Mouse (Mus musculus) embryonic facial prominence, embryonic 13.5 days (tissue): ENCODE results near the gene Ppp1ca. TPM values are rescaled to one million over a fixed set of nuclear protein-coding genes. Genes with fewer than 3 reads are reported as not detected.
A peak's percentile ranks its signal among the peaks of the same experiment; 100 is the strongest.

ENCODE experiments used
- ATAC-seq: fragments of 200-750 bp; cut with Nextera tagmentation; 2 replicates; pipeline ENCODE4 v1.8.0; 2017; ENCODE audit warnings: low read depth; ENCODE audit not compliant: insufficient number of reproducible peaks, insufficient read depth, low FRiP score, low TSS enrichment
- H3K27ac ChIP-seq: fragments of 300-500 bp; sonication (generic); 2 replicates; pipeline ENCODE4 v1.5.1; 2015; ENCODE audit warnings: moderate library complexity, mild to moderate bottlenecking, inconsistent platforms
- H3K27me3 ChIP-seq: fragments of 300-500 bp; sonication (generic); 2 replicates; pipeline ENCODE4 v1.6.1; 2015; ENCODE audit warnings: mild to moderate bottlenecking, inconsistent platforms
- H3K36me3 ChIP-seq: fragments of 300-500 bp; sonication (generic); 2 replicates; pipeline ENCODE4 v1.6.1; 2015; ENCODE audit warnings: mild to moderate bottlenecking, inconsistent platforms
- H3K4me1 ChIP-seq: fragments of 300-500 bp; sonication (generic); 2 replicates; pipeline ENCODE4 v1.6.1; 2015; ENCODE audit warnings: inconsistent platforms
- H3K4me2 ChIP-seq: fragments of 300-500 bp; sonication (generic); 2 replicates; pipeline ENCODE4 v1.6.1; 2015; ENCODE audit warnings: moderate library complexity, mild to moderate bottlenecking, inconsistent platforms
- H3K4me3 ChIP-seq: fragments of 300-500 bp; sonication (generic); 2 replicates; pipeline ENCODE4 v1.5.1; 2015; ENCODE audit warnings: mild to moderate bottlenecking, inconsistent platforms
- H3K9ac ChIP-seq: fragments of 300-500 bp; sonication (generic); 2 replicates; pipeline ENCODE4 v1.6.1; 2015; ENCODE audit warnings: mild to moderate bottlenecking, inconsistent platforms
- H3K9me3 ChIP-seq: fragments of 300-500 bp; sonication (generic); 2 replicates; pipeline ENCODE4 v1.6.1; 2016; ENCODE audit warnings: inconsistent platforms
- WGBS: fragments of 180-500 bp; shearing (Covaris S2); methylation state at CpG from one replicate; pipeline ENCODE4 v1.1.7; 2015; ENCODE audit warnings: mixed read lengths; 5-methylcytosine and 5-hydroxymethylcytosine counted together
- polyA plus RNA-seq: library from polyadenylated mRNA; unstranded; fragments of >200 nt; fragmentation: Nextera tagmentation; extraction: Ambion mirVana; gene quantifications from 2 replicates; pipeline ENCODE4 v1.2.1, GENCODE M21; 2015

The Ppp1ca gene
- polyA plus RNA-seq, 1 experiment from 2014 or later: 789 TPM

DNA sequence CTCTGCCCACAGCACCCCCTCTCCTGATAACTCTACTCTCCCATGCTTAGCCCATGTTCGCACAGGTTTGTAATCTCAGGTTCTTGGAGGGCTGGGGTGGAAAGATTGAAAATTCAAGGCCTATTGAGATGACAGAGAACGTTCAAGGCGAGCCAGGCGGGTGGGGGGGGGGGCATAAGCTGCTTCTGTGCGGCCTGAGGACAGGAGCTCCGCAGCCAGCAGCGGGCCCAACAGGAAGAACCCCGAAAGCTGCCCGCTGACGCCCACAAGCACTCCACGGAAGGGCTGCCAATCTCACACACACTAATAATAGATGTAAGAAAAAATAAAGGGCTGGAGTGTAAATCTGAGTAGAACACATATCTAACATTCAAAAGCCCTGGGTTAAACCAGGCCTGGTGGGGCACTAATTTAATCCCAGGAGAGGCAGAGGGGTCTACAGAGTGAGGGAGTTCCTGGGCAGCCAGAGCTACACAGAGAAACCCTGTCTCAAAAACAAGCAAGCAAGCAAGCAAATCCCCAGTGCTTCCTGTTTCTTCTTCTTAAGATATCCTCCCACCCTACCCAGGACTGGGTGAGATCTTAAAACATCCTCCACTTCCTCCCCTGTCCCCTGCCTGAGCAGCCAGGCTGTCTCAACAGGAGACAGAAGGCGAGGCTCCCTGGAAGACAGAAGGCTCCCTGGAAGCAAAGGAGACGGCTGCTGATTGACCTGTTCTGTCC, 11.9 kb downstream of the Ppp1ca start:
- no peak for ATAC-seq
- H3K27ac ChIP-seq: no peak overlapping the region
- 58% methylated on average over 13 of the region's 13 CpGs for WGBS
- H3K9me3 ChIP-seq: no peaks in the 10 kb centered on the region
- H3K27me3 ChIP-seq: peaks cover 12% of the 10 kb centered on the region
- H3K9ac ChIP-seq: 0 out of 2 replicates have a peak overlapping the region, but pooled peaks have one; percentile 21
- H3K36me3 ChIP-seq: peaks cover 16% of the 10 kb centered on the region
- H3K4me2 ChIP-seq: no peak overlapping the region
- no peak overlapping the region for H3K4me3 ChIP-seq
- peaks cover 26% of the 10 kb centered on the region for H3K4me1 ChIP-seq

DNA sequence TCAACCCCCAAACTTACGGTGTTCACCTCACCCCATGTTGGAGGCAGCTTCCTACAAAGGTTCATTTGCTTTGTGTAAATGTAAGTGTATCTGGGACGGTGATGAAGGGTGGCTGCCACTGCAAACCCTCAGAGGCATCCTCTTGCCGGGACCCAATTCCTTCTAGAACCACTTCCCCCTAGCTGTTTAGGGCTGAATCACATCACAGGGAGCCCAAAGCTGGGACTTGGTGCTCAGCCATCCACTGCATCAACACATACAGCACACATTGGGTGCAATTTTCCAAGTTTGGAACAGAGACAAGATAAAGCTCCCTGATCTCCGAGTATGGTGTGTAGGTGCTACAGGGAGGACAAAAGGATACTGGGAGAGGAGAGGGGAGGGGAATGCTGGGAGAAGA, 13.0 kb downstream of the Ppp1ca start:
- 63% methylated on average over 3 of the region's 4 CpGs for WGBS
- H3K9ac ChIP-seq: no peak overlapping the region
- no peak overlapping the region for H3K4me3 ChIP-seq
- no peaks in the 10 kb centered on the region for H3K9me3 ChIP-seq
- peaks cover 12% of the 10 kb centered on the region for H3K27me3 ChIP-seq
- no peak overlapping the region for H3K27ac ChIP-seq
- ATAC-seq: no peak
- H3K36me3 ChIP-seq: 0 out of 2 replicates have a peak, but pooled peaks cover 5% of the 10 kb centered on the region
- peaks cover 24% of the 10 kb centered on the region for H3K4me1 ChIP-seq
- no peak overlapping the region for H3K4me2 ChIP-seq

DNA sequence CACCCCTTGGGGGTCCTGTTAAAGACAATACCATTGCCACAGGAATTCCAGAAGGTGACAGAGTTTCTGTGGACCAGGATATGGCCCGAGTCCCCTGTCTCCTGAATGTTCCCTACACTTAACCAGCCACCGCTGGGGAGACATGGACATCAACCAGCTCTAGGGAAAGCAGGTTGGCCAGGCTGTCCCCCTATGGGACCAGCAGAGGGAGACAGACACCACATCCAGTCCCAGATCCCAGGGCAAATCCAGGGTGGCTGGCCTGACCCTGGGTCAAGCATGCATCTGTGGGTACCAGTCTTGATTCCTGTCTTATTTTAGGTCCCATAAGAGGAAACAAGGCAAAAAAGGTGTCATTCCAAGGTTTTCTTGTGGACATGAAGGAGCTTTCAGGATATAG, 15.1 kb downstream of the Ppp1ca start:
- Histone ChIP-seq H3K4me1 (peaks cover 19% of the 10 kb centered on the region), H3K36me3 (no peaks in the 10 kb centered on the region), H3K9me3 (no peaks in the 10 kb centered on the region), H3K4me2 (0 out of 2 replicates have a peak overlapping the region, but pooled peaks have one; percentile 2), H3K27me3 (peaks cover 17% of the 10 kb centered on the region), H3K9ac (no peak overlapping the region), H3K27ac (no peak overlapping the region), H3K4me3 (no peak overlapping the region)
- 0% methylated on average over 2 of the region's 2 CpGs for WGBS
- ATAC-seq: no peak

GRCm38 (mm10) chr19:4208563-4208962, 16.7 kb downstream of the Ppp1ca start:
- Histone ChIP-seq H3K27ac (no peak overlapping the region), H3K4me2 (no peak overlapping the region), H3K36me3 (no peaks in the 10 kb centered on the region), H3K4me1 (peaks cover 27% of the 10 kb centered on the region), H3K4me3 (no peak overlapping the region), H3K9ac (0 out of 2 replicates have a peak overlapping the region, but pooled peaks have one; percentile 1), H3K27me3 (peaks cover 13% of the 10 kb centered on the region), H3K9me3 (no peaks in the 10 kb centered on the region)
- WGBS: 64% methylated on average over 5 of the region's 5 CpGs
- ATAC-seq: no peak

DNA sequence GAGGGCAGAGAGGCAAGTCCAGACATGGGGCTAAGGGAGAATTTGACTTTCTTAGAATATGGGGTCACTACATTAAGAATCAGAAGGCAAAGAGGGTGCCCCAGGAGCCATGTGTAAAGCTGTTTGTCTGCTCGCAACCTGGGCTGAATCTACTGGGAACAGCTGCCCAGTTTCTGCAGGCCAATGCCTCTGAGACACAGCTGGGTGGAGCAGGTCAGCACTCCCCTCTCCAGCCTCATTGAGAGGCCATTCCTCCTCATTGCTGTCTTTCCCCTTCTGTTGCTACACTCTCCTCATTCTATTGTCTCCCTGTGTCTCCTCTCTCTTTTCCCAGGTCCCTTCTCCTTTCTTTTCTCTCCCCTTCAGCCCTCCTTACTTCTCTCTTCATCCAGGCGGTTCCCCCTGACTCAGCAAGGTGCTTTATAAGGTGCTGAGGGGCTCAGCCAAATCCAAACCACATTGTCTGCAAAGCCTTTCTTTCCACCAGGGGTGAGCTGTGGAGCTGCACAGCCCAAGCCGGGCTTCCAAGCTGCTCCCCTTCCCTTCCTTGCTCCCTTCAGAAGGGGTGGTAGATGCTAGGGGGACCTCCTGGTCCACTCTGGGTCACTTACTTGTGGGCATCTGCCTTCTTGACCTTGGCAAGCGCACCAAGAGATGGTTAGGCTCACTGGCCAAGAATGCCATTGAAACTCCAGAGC, 20.2 kb downstream of the Ppp1ca start:
- no peak for ATAC-seq
- Histone ChIP-seq H3K27me3 (peaks cover 4% of the 10 kb centered on the region; the same call in 1 of the 2 replicates), H3K9me3 (no peaks in the 10 kb centered on the region), H3K4me2 (peak overlapping the region; percentile 87), H3K27ac (peak overlapping the region; percentile 97), H3K4me1 (peaks cover 45% of the 10 kb centered on the region), H3K9ac (peak overlapping the region; percentile 46), H3K36me3 (no peaks in the 10 kb centered on the region), H3K4me3 (no peak overlapping the region)
- WGBS: 14% methylated on average over 4 of the region's 4 CpGs

GRCm38 (mm10) chr19:4213524-4213974, 21.7 kb downstream of the Ppp1ca start:
- H3K9ac ChIP-seq: peak overlapping the region; percentile 98
- no peak for ATAC-seq
- peaks cover 60% of the 10 kb centered on the region for H3K4me1 ChIP-seq

GRCm38 (mm10) chr19:4214071-4214770, 22.4 kb downstream of the Ppp1ca start, which contains the start of the genes Clcf1 and AC109138.7:
Clcf1 (plus strand) TSS chr19:4214238.
AC109138.7 (plus strand) TSS chr19:4214357.
- H3K4me3 ChIP-seq: peak within 1 kb of the TSS; percentile 95
- 0 out of 2 replicates have a peak, but pooled peaks have one; percentile 12 for ATAC-seq
- peak within 1 kb of the TSS; percentile 97 for H3K27ac ChIP-seq
- H3K4me1 ChIP-seq: peaks cover 66% of the 10 kb centered on the region
- WGBS: under 1% methylated on average over 45 of the region's 49 CpGs
- H3K4me2 ChIP-seq: peak within 1 kb of the TSS; percentile 87
- peak within 1 kb of the TSS; percentile 98 for H3K9ac ChIP-seq
- H3K27me3 ChIP-seq: peaks cover 4% of the 10 kb centered on the region; the same call in 1 of the 2 replicates
- H3K36me3 ChIP-seq: no peaks in the 10 kb centered on the region
- H3K9me3 ChIP-seq: no peaks in the 10 kb centered on the region

More at GRCm38 (mm10) chr19:4213524-4213974, 21.7 kb downstream of the Ppp1ca start:
- Histone ChIP-seq H3K27ac (peak overlapping the region; percentile 97), H3K9me3 (no peaks in the 10 kb centered on the region), H3K27me3 (peaks cover 4% of the 10 kb centered on the region; the same call in 1 of the 2 replicates), H3K4me2 (peak overlapping the region; percentile 87), H3K36me3 (no peaks in the 10 kb centered on the region), H3K4me3 (peak overlapping the region; percentile 95)
- 9% methylated on average over 9 of the region's 9 CpGs for WGBS

DNA sequence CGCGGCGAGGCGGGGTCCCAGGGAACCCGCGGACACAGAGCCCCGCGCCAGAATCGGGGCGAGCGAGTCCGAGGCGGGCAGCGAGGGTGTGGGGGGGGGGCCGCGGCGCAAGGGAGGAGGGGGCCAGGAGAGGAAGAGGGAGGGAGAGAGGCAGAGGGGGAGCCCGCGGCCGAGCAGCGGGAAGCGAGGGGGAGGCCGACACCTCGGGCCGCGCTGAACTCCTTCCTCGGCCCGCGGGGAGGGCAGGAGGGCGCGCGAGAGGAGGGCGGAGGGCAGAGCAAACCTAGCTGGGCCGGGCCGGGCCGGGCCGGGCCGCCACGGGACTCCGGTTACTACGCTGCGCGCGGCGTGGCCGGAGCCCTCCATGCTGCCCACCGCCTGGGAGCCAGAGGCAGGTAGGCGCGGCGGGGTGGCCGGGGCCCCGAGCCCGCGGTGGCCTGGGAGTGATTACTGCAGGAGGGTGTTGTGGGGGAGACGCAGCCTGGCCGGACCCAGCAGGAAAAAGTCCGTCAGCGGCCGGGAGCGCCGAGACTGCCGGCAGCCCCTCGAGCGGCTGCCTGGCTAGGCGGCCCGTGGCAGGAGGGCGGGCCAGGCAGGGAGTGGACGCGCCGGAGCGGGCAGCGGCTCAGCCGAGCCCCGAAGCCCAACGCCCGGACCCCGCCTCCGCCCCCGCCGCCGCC, 23.0 kb downstream of the Ppp1ca start:
- H3K4me1 ChIP-seq: peaks cover 73% of the 10 kb centered on the region
- peaks cover 4% of the 10 kb centered on the region; the same call in 1 of the 2 replicates for H3K27me3 ChIP-seq
- H3K36me3 ChIP-seq: no peaks in the 10 kb centered on the region
- no peak for ATAC-seq
- 0% methylated on average over 26 of the region's 81 CpGs for WGBS
- H3K9ac ChIP-seq: peak overlapping the region; percentile 98
- no peaks in the 10 kb centered on the region for H3K9me3 ChIP-seq
- H3K4me3 ChIP-seq: peak overlapping the region; percentile 95
- H3K27ac ChIP-seq: peak overlapping the region; percentile 97
- peak overlapping the region; percentile 87 for H3K4me2 ChIP-seq

DNA sequence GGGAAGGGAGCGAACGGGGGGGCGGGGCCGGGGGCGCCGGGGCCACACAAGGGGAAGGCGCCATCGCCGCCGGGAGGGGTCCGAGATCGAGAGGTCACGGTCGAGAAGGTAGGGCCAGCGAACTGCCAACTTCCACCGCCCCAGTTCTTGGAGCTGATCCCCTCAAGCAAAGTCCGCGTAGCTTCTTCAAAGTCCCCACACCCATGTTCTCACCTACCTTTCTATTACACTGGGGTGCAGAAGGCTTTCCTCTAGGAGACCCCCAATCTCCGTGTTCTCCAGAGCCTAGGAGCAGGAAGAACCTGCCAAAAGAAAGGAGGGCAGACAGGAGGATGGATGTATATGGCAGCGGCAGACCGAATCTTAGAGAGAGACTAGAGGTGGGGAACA, 23.6 kb downstream of the Ppp1ca start:
- H3K9ac ChIP-seq: peak overlapping the region; percentile 98
- no peaks in the 10 kb centered on the region for H3K36me3 ChIP-seq
- H3K9me3 ChIP-seq: no peaks in the 10 kb centered on the region
- 1% methylated on average over 15 of the region's 21 CpGs for WGBS
- H3K4me1 ChIP-seq: peaks cover 79% of the 10 kb centered on the region
- no peak for ATAC-seq
- peak overlapping the region; percentile 87 for H3K4me2 ChIP-seq
- peaks cover 4% of the 10 kb centered on the region; the same call in 1 of the 2 replicates for H3K27me3 ChIP-seq
- peak overlapping the region; percentile 97 for H3K27ac ChIP-seq
- H3K4me3 ChIP-seq: peak overlapping the region; percentile 95

DNA sequence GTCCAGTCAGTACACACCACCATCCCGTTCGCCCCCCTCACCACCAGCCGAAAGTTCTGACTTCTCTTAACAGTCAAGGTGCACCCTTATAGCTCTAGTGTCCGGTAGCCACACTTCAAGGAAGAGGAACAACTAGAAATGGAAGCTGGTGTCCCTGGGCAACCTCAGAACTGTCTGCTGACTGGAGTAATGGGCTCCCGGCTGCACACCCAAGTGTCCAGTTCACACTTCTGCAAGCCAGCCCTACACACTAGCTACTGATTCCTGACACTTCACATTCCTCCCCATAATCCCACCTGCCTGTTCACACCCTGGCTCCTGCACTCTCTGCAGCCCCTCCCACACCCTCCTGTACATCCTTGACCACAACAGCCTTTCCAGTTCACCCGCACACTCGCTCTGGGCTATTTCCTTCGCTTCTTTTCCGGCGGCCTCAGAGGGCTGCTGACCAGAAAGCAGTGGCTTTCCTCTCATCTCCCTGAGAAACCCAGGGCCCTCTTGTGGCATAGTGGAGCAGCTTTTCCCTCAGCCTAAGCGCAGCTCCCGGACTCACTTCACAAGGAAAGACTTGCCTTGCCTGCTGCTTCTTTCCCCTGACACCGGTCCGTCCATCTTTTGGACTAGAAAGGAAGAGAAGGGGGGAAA, 24.3 kb downstream of the Ppp1ca start:
- Histone ChIP-seq H3K27ac (peak overlapping the region; percentile 63), H3K4me2 (peak overlapping the region; percentile 87), H3K36me3 (no peaks in the 10 kb centered on the region), H3K4me3 (peak overlapping the region; percentile 95), H3K27me3 (peaks cover 4% of the 10 kb centered on the region; the same call in 1 of the 2 replicates), H3K9ac (peak overlapping the region; percentile 64), H3K9me3 (no peaks in the 10 kb centered on the region), H3K4me1 (peaks cover 86% of the 10 kb centered on the region)
- 17% methylated on average over 14 of the region's 14 CpGs for WGBS
- ATAC-seq: no peak
